In the genomic region with DNA sequence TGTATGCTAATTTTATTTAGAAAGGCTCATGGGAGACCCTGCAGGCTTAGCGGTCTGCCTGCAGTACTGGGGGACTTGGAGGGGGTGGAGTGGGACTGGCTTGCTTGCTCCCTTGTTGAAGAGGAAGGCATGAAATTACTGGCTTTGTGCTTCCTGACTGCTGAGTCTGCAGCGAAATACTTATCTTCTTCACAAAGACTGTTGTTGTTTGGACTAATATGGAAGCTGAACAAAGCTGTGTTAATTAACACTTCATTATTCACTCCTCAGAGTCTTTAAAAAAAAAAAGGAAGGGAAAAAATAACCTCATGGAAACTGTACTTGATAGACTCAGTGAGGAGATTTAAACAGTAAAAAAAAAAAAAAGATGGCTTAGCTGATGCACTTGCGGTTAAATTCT, we compare ENCODE assay signal across 10 mouse cellular contexts. TPM values are rescaled to one million over a fixed set of nuclear protein-coding genes. Genes with fewer than 3 reads are reported as not detected.
DNase-seq lines count a peak whose midpoint lies in the region; ATAC-seq and TF ChIP-seq lines count a peak whose summit lies in the region.
"Had no signal": no experiment of that assay in that cellular context is flagged by ENCODE, and none has a peak within 500 bp of the region (broad histone marks: within the 10 kb centered on the region; RNA-seq: fewer than 3 reads in every experiment).

No protein-coding gene starts in this region.

- no peak overlapping the region for H3K4me3 ChIP-seq in liver, adult 2 months (ENCODE audit: insufficient read depth, low read depth, low read length)
- H3K4me3 ChIP-seq in liver, embryonic 11.5 days (ENCODE audit: low read depth, low read length), result no peak overlapping the region
- no peak overlapping the region for H3K4me3 ChIP-seq in hindbrain, embryonic 10.5 days
- no peak overlapping the region for H3K4me3 ChIP-seq in midbrain, embryonic 16.5 days (ENCODE audit: low read depth, low read length)

- 50% methylated on average over 3 of the region's 3 CpGs for WGBS in liver, adult 2 months
- 63% methylated on average over 3 of the region's 3 CpGs for WGBS in liver, embryonic 11.5 days
- WGBS in hindbrain, embryonic 10.5 days, result 46% methylated on average over 3 of the region's 3 CpGs
- 18% methylated on average over 3 of the region's 3 CpGs for WGBS in midbrain, embryonic 16.5 days

- no peak for TF ChIP-seq POLR2A in liver, adult 2 months (IDR thresholded peaks at IDR 0.05; ENCODE audit: extremely low read depth, insufficient read depth, low read length)

- no peaks in the 10 kb centered on the region for H3K27me3 ChIP-seq in liver, adult 2 months (ENCODE audit: control insufficient read depth, insufficient read depth, low read length)
- H3K27me3 ChIP-seq in liver, embryonic 11.5 days (replicated peaks; ENCODE audit: control insufficient read depth, insufficient read depth, low read length), result no peaks in the 10 kb centered on the region
- no peaks in the 10 kb centered on the region for H3K27me3 ChIP-seq in hindbrain, embryonic 10.5 days (ENCODE audit: insufficient read depth, poor library complexity, severe bottlenecking)
- no peaks in the 10 kb centered on the region for H3K27me3 ChIP-seq in midbrain, embryonic 16.5 days (ENCODE audit: control insufficient read depth, insufficient read depth, low read depth, low read length)
- H3K27me3 ChIP-seq: limb, embryonic 12.5 days had no signal

- H3K4me1 ChIP-seq in liver, adult 2 months (ENCODE audit: control insufficient read depth, insufficient read depth, low read length), result peaks cover 6% of the 10 kb centered on the region
- H3K4me1 ChIP-seq in liver, embryonic 11.5 days (replicated peaks; ENCODE audit: control insufficient read depth, insufficient read depth, low read length), result peaks cover 4% of the 10 kb centered on the region; the same call in 1 of the 2 replicates
- peaks cover 22% of the 10 kb centered on the region for H3K4me1 ChIP-seq in hindbrain, embryonic 10.5 days (replicated peaks)
- peaks cover 13% of the 10 kb centered on the region for H3K4me1 ChIP-seq in midbrain, embryonic 16.5 days (ENCODE audit: control insufficient read depth, insufficient read depth, low read length)

- H3K4me2 ChIP-seq in liver, embryonic 11.5 days, result no peak overlapping the region
- H3K4me2 ChIP-seq in midbrain, embryonic 16.5 days (ENCODE audit: low read length), result no peak overlapping the region

- H3K27ac ChIP-seq in liver, adult 2 months (replicated peaks; ENCODE audit: insufficient read depth, low read depth, low read length), result peak overlapping the region; percentile 75
- H3K27ac ChIP-seq in liver, embryonic 11.5 days (ENCODE audit: low read depth, low read length), result no peak overlapping the region
- peak overlapping the region; percentile 68 for H3K27ac ChIP-seq in hindbrain, embryonic 10.5 days
- no peak overlapping the region for H3K27ac ChIP-seq in midbrain, embryonic 16.5 days (ENCODE audit: low read length)
- H3K27ac ChIP-seq: limb, embryonic 12.5 days had no signal

- no peaks in the 10 kb centered on the region for H3K36me3 ChIP-seq in liver, adult 2 months (ENCODE audit: control insufficient read depth, insufficient read depth, low read length)
- H3K36me3 ChIP-seq in liver, embryonic 11.5 days (ENCODE audit: control insufficient read depth, insufficient read depth, low read length), result no peaks in the 10 kb centered on the region
- H3K36me3 ChIP-seq in hindbrain, embryonic 10.5 days, result no peaks in the 10 kb centered on the region
- no peaks in the 10 kb centered on the region for H3K36me3 ChIP-seq in midbrain, embryonic 16.5 days (ENCODE audit: control insufficient read depth, insufficient read depth, low read length)
- H3K36me3 ChIP-seq: limb, embryonic 12.5 days had no signal

- peak; percentile 28 for DNase-seq in CD4-positive, CD25-positive, alpha-beta regulatory T cell, adult 2 months (ENCODE audit: low read depth, low spot score)
- DNase-seq in liver, adult 2 months (ENCODE audit: extremely low read depth, low read depth, low spot score), result no peak
- DNase-seq in liver, embryonic 11.5 days (ENCODE audit: low spot score), result no peak
- peak; percentile 24 for DNase-seq in hindbrain, embryonic 10.5 days (ENCODE audit: low spot score)
- no peak for DNase-seq in layer of hippocampus, postnatal 14 days (ENCODE audit: low spot score in 2 of 2)
- DNase-seq in right cerebral cortex, postnatal 36 days (ENCODE audit: low spot score in 2 of 2), result no peak
- DNase-seq: kidney, postnatal 25 days had no signal

- H3K9ac ChIP-seq in liver, adult 2 months (ENCODE audit: low read depth, low read length), result no peak overlapping the region; the same call in 1 of the 2 replicates
- no peak overlapping the region for H3K9ac ChIP-seq in liver, embryonic 11.5 days (ENCODE audit: low read depth, low read length)
- no peak overlapping the region for H3K9ac ChIP-seq in midbrain, embryonic 16.5 days (ENCODE audit: low read depth, low read length)
- H3K9ac ChIP-seq: limb, embryonic 12.5 days had no signal

- TF ChIP-seq CTCF in liver, adult 2 months (IDR thresholded peaks at IDR 0.05; ENCODE audit: low read depth, low read length), result no peak

- H3K9me3 ChIP-seq in liver, embryonic 11.5 days (ENCODE audit: control insufficient read depth, low read length), result no peaks in the 10 kb centered on the region
- no peaks in the 10 kb centered on the region for H3K9me3 ChIP-seq in hindbrain, embryonic 10.5 days
- no peaks in the 10 kb centered on the region for H3K9me3 ChIP-seq in midbrain, embryonic 16.5 days (replicated peaks; ENCODE audit: control insufficient read depth, low read length, poor library complexity, severe bottlenecking)

- no peak for ATAC-seq in CD4-positive, CD25-positive, alpha-beta regulatory T cell, adult 4 months
- no peak for ATAC-seq in liver, embryonic 11.5 days (replicated peaks; ENCODE audit: low FRiP score)
- peak; percentile 72 for ATAC-seq in midbrain, embryonic 16.5 days

- no peaks in the 10 kb centered on the region for H3K79me2 ChIP-seq in liver, adult 2 months (ENCODE audit: control insufficient read depth, insufficient read depth, low read length)

RNA-seq across cellular contexts. Expression of a gene that starts 1.1 kb away (rescaled TPM):
- 1 to 10 TPM; 2.0 to 3.4 TPM for polyA plus RNA-seq in CD4-positive, CD25-positive, alpha-beta regulatory T cell, adult 4 months (2017; shearing (Covaris generic))
- total RNA-seq in liver, adult 2 months (2014; rRNA removed), result 3.0 and 3.3 TPM in 2 replicates
- polyA plus RNA-seq in liver, adult 2 months (2012; rRNA removed), result 1.0 and 1.4 TPM in 2 replicates
- 0.58 and 1.1 TPM in 2 replicates for polyA plus RNA-seq in liver, embryonic 11.5 days (2014; fragmentation: Nextera tagmentation; extraction: Ambion mirVana)
- polyA plus RNA-seq in hindbrain, embryonic 10.5 days (2016; fragmentation: Nextera tagmentation; extraction: Ambion mirVana), result 0.17 and 0.71 TPM in 2 replicates
- 1.2 and 2.5 TPM in 2 replicates for polyA plus RNA-seq in midbrain, embryonic 16.5 days (2015; fragmentation: Nextera tagmentation; extraction: Ambion mirVana)
- total RNA-seq in layer of hippocampus, postnatal 14 days (2021), result 1 to 10 TPM; 2.4 to 3.5 TPM

Comparison
In these comparisons a context has a peak if more than half of its experiments do, and no peak if none do; other contexts are left out.
1. H3K27ac ChIP-seq: peak in liver, adult 2 months (single experiment) and hindbrain, embryonic 10.5 days (single experiment); none in liver, embryonic 11.5 days (single experiment) and midbrain, embryonic 16.5 days (single experiment).
2. DNase-seq: peak in CD4-positive, CD25-positive, alpha-beta regulatory T cell, adult 2 months (single experiment) and hindbrain, embryonic 10.5 days (single experiment); none in liver, adult 2 months (single experiment), liver, embryonic 11.5 days (single experiment), layer of hippocampus, postnatal 14 days (0 of 2) and right cerebral cortex, postnatal 36 days (0 of 2).